Mouse (Mus musculus) CD4-positive, CD25-positive, alpha-beta regulatory T cell, adult 2 months (primary cell): ENCODE results near the gene Rbm5.

Source experiments
- DNase-seq: peaks from one replicate; pipeline ENCODE4 v3.0.0-alpha.2; 2012; ENCODE audit warnings: low read depth, low spot score

The Rbm5 gene

DNA sequence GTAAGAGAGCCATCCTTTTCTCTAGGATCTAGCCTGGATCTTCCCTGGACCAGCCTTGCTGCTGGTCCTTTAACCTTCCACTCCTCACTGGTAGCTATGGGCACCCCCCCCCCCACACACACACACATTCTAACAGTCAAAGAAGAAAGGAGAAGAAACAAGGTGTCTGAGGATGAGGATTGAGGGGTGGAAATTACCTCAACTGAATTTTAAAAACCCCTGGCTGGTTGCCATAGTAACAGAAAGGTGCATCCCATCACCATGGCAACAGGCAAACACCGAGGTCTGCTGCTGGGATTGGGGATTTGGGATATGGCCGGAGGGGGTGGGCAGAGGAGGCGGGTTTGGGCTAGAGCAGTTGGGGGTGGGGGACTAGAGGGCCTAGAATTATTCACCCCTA, 41.1 kb downstream of the Rbm5 start:
- DNase-seq = no peak

DNA sequence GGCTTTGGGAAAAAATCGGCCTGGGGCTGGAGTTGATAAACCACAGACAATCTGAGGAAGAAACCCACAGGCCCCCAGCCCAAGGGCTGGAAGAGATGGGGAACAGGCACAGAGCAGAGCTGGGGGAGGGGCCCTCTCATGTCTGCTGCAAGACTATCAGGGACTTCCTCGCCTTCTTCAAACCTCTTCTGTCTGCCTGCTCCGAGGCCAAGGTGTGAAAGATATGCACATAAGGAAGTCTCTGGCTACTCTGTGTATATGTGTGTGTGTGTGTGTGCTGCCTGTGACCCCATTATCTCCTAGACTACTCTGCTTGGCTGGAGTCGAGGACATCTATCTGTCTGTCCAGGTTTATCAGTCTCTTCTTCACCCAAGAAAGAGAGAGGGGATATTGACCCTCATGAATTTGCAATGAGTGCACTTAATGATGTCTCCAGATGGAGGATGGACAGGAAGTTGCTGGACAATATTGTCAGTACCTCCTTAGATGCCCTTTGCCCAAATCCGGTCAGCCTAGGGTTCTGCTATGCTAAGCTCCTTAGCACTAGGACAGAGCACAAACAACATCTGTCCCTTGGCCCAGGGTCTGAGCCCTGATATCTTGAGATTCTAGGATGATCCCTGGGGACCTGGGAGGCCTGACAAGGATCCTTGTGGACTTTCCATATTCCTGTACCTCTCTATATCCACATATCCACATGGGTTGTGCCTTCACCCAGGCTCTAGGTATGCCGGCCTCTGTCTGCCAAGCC, 41.7 kb downstream of the Rbm5 start:
- DNase-seq = no peak

DNA sequence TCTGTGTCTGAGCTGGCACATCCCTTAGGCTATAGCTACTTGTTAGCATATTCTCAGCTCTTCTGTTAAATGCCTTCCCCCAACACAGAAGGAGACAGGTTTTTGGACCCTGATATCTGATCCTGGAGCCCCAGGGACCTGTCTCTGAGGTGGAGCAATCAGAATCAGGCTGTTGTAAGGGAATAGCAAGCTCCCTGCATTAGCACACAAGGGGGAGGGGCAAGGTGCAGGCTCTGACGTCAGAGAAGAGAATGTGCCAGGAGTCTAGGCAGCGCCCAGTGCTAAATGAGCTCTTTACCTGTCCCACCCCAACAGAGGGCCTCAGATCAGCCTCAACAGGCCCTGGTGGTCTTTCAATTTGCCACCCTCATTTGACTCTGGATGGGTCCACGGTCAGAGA, 43.8 kb downstream of the Rbm5 start:
- no peak for DNase-seq

DNA sequence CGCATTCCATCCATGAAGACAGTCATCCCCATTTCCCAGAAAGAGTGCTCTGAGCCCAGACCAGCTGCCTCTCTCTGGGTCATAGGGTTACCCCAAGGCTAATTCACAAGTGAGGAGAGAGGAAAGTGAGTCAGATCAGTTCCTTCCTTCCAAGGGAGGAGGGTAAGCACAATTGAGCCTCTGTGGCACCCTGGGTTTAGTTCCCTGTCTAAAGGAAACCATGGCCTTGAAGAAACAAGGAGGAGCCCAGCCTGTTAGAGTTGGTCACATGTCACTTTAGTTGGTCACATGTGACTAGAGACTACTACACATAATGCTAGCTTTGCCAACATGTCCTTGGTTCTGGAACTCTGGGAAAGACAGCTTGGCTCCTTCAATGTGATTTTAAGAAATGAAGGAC, 46.0 kb downstream of the Rbm5 start:
- no peak for DNase-seq

DNA sequence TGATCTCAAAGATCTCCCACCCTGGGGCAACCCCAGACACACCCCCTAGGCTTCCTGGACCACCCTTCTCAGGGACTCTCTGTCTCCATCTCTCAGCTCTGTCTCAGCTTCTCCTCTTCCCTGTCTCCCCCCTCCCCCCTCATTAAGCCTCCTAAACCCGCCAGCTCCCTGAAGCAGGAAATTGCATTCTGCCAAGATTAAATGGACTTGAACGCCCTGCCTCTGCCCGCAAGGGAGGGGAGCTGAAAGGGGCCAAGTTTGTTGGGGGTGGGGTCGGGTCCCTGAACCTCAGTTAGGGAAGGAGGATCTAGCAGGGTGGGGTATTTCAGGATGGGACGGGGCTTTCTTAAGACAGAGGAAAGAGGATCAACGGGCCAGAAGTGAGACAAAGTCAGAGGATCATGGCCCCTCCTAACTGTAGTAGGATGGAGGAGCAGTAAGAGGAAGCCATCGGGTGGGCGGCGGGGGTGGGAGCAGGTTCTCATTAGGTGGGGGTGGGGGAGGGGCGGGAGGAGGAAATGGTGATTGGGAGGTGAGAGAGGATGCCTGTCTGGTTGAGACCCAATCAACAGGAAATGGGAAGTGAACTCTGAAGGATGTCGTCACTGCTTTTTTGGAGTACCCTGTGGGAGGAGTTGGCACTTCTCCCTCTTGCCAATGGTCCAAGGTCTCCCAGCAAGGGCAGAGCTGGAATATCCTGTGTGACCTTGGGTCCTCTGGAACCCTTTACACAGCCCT, 46.8 kb downstream of the Rbm5 start:
- peak; percentile 36 for DNase-seq

DNA sequence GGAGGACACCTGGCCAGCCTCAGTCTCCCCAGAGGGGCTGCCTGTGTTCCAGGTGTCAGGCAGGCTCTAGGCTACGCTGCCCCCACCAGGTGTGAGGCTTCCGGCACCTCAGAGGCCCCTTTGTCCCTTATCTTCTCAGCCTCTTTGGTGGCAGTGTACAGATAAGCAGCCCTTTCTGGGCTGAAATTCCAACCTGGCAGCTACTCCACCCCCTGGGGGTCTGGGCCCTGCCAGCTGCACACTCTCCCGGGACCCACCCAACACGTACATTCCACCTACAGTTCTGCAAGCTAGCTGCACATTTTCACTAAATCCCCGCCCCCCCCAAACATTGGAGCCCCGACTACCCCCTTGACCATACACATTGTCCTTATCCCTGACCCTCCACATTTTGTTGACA, 47.5 kb downstream of the Rbm5 start:
- no peak for DNase-seq

DNA sequence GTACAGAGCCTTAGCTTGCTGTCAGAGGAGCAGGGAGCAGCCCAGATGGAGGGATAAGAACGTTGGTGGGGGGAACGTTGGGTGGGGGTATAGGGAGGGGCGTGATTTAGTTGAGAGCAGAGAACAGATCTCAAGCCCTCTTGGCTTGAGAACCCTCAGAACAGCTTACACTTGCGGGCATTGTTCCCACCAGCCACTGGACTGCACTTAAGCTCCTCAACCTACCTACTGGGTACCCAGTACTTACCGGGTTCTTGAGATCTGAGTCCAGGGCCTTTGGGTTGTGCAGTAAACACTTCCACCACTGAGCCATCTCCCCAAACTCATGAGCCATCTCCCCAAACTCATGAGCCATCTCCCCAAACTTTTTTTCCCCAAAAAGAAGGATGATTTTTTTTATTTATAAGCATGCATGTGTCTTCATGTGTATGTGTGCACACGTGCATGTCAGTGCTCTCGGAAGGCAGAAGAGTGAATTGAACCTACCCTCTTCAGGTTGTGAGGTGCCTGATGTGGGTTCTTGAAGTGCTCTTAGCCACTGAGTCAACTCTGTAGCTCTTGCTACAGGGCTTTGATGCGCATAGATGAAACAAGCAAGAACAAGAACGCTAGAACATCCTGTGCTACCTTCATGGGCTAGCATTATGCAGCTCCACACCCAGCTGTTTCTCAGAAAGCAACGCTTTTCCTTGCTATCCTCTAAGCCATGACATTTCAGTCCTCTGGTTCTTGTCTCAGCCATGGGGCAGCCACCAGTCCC, 51.8 kb downstream of the Rbm5 start:
- peak; percentile 36 for DNase-seq

DNA sequence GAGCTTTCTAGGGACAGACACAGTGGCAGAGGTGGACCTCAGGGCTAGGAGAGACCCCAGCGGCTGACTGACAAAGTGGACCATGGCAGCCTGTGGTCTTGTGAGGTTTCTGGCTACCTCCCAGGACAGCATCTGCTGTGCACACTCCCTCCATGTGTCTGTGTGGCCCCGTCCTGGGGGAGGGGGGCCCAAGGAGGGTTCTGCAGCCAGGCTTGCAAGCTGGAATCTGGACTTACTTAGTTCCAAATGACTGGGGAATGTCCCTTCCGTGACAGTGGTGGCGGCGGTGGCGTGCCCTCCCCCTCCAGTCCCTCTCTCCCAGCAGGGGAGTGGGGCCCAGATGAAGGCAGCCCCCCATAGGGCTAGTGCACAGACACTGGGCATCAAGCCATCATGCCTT, 53.8 kb downstream of the Rbm5 start:
- no peak for DNase-seq

DNA sequence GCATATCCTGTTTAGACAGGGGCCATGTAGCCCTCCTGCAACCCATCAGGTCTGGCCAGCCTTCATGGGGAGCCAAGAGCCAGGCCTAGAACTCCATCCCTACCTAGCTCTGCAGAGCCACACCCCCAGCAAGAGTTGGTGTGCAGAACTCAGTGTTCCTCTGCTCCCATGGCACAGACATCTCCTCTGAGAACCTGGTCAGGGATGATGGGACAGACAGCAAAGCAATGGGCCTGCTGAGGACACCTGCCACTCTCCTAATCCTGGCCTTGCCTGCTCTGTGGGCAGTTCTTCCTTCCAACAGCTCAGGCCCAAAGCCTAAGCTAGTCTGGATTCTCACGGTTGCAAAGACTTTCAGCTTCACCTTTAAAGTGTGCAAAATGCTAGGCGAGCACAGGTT, 55.2 kb downstream of the Rbm5 start:
- DNase-seq = no peak

DNA sequence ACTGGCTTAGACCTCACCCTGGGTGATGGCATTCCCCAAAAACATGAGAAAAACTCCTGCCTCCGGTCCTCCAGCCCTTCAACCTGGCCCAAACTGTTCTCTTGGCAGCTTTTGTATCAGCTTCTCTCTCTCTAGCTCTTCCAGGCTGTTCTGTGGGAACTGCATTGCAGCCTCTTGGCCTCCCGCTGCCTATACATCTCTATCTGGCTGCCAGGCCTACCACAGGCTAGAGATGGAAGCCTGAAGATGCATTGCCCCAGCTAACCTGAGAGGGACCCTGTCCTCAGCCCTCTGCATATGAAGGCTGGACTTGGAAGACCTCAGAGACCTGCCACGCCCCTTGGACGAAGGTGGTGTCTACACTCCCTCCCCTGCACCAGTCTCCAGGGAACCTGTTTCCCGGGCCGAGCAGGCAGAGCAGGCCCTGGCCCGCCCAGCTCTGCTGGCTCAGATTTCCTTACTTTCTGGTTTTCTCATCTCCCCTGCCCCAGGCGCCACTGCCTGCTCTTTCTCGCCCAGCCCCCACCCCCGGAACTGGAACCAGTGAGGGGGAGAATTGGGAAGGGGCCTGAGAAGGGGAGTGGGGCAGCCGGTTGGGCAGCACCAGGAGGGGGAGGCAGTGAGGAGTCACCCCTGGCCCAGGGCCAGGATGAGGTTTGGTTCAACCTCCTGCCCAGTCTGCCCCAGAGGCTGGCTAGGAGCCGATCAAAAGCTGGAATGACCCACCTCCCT, 56.4 kb downstream of the Rbm5 start:
- DNase-seq = no peak

DNA sequence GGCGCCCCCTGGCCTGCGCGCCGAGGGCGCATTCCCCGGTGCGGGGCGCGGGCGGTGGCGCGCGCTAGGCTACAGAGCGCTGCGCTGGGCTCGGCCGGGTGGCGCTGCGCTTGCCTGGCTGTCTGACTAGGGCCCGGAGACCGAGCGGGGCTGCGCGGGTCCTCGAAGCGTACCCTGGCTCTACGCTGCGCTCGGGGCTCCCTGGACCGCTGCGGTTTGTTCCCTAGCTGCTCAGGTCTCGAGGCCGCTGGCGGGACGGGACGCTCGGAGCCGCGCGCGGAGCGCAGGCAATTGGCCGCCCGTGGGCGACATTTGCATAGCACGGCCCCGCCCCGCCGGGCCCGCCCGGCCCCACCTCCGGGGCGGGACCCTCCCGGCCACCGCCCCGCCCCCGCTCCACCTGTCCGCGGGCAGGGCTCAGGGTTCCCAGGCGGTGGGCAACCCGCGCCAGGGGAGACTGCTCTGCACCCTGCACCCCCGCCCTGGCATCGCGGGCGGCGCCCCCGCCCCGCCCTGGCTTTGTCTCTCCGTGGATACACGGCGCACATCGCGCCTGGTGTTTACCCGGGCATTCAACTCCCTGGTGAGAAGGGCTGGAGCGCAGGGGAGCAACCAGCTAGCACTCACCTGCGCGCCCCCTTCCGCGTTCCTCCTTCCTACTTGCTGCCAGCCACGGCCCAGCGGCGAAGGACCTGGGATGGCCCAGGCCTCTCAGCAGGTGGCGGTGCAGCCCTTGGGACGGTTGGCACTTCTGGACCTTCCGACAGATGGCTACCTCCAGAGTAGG, 60.9 kb downstream of the Rbm5 start, which contains the start of gene Sema3f:
Gene Sema3f, minus strand, starts transcription at position 779 of the 787 bp plus-strand sequence.
- DNase-seq = peak; percentile 77

DNA sequence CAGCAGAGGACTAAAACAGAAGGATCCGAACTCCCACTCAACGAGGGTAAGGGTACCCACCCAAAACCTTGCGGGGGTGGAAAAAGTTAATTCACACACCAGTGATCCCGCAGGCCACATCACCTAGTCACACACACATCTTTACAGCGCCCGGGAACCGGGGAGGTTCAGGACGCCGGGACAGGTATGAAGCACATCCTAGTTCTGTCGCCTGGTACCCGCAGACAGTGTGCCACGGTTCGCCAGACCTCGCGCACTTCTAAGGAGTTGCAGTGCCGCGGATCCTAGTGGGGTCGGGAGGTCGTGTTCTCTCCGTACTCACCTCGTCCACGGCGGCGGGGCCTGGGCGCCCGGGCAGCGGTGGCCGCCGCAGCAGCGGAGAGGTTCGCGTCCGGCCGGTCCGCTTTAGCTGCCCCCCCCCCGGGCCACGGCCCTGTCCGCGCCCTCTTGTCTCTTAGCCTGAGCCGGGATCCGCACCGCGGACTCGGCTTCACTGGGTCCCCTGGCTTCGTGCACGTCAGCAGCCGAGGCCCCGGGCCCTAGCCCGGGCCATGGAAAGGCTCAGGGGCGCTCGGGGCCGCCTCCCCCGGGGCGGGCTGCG, 61.6 kb downstream of the Rbm5 start:
- DNase-seq = peak; percentile 39

DNA sequence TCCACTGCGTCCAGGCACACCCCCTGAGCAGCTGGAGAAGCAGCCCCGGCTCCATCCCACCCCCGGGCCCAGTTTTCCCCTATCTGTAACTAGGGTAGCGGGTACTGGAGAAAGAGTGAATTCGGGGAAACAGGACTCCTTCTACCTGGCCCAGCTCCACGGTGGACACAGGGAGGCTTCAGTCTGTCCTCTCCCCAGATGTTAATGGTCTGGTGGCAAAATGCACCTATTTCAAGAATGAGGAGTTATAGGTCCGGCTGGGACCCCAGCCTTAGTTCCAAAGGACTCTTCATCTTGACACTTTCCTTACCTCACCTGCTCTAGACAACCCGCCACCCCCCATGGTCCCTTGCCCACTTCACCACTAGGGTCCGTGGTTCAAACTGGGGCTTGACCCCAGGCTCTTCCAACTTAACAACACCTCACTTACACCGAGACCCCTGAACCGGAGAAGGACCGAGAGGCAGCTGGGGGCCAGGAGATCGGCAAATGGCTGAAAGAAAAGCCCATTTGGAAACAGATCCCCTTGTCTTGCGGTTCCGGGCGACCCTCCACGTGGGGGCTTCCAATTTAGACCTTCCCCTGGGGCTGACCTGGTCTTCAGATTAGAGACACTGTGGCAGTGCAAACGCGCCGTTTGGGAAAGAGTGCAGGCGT, 62.2 kb downstream of the Rbm5 start:
- DNase-seq = no peak

DNA sequence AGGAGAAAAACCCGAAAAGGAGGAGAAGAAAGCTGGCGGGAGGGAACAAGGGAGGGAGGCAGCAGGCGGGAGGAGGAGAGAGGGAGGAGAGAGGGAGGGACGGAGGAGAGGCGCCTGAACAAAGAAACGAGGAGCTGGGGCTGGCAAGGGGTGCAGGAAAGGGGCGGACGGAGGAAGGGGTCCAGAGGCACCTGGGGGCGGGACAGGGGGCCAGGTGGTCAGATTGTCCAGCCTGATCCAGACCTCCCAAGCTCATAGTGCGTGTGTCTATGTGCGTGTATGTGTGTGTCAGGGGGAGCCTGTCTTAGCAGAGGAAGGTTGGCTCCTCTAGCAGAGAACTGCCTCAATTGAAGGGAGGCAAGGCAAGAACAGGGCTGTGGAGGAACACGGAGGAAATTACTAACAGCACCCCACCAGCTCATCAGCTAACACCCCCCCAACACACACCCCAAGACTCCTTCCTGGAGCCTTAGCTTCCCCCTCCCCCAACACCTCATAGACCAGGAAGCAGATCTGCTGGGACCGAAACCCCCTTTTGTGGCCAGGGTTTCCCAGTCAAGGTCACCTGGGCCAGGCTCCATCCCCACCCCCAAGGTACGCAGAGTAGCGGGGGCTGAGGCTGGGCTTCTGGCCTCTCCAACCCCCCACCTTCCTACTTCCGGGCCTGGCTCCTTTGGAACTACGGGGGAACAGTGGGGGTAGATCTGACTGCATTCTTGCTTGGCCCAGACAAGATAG, 62.9 kb downstream of the Rbm5 start:
- DNase-seq = peak; percentile 33

DNA sequence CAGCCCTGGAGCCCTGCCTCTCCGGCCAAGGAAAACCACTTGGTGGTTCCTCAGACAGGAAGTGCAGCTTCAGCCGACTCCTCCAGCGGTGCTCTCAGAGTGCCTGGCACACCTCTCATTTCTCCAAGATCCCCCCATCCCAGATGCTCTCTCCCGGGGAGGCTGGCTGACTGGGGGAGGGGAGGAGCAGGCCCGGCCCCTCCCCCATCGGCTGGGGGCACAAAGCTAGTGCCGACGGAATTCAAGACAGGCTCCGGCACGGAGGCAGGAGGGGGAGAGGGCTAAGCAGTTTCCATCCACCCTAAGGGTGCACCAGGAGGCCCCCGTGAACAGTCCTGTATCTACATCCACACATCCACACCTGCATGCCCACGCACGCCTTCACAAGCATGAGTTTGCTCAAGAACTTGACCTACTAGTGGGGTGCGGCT, 64.0 kb downstream of the Rbm5 start:
- no peak for DNase-seq

DNA sequence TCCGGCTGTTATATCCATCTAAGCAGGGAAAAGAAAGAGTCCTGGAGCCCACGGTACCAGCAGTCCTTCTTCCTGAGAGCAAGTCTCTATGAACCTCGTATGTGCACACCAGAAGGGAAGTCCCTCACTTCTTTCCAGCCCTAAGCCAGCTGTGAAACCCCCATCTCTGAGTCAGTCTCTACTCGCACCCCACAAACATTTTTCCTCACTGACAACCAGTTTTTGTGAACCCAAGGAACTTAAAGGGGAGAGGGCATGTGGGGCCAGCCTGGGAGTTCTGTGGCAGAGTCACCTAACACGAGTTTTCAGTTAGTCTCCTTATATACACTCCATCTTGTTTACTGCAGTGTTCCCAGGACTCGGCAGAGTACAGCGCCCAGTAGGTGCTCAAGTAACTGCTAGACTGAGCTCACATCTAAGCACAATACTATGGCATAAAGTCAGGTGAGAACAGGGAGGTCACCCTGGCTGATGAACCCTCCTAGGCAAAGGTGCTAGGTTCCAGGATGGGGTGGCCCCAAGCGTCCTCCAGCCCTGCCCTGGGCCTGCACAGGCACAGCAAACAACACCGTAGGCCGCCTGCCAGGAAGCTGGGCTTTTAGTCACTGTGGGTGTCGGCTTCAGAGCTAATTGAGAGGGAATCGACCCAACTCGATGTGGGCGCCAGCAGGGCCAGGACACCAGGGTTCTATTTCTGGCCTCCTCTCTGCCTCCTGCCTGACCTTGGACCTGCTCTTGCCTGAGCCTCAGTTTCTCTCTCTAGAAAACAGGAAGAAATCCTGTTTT, 67.3 kb downstream of the Rbm5 start:
- DNase-seq = no peak

DNA sequence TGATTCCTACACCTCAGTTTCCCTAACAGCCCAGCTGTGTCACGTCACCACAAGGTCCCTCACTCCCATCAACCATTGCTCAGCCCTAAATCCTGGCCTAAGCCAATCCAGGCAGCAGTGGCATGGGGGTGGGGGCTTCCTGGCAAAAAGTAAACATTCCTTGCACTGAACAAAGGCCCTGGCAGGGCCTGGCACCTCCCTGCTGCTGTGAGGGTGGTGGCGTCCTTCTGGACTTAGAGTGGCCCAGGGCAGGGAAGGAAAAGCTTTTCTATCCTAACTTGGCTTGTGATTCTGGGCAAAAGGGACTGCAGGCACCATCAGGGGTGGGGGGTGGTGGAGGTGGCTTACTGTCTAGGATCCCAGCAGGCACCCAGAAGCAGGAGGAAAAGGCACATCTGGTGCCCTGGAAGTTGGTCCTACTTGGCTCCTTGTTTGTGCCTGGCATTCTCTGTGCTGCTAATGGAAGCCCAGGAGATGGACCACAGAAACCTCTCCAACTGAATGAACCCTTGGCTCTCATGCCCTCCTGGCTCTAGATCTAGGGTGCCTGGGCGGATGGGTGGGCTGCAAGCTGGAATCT, 68.1 kb downstream of the Rbm5 start:
- DNase-seq = no peak

DNA sequence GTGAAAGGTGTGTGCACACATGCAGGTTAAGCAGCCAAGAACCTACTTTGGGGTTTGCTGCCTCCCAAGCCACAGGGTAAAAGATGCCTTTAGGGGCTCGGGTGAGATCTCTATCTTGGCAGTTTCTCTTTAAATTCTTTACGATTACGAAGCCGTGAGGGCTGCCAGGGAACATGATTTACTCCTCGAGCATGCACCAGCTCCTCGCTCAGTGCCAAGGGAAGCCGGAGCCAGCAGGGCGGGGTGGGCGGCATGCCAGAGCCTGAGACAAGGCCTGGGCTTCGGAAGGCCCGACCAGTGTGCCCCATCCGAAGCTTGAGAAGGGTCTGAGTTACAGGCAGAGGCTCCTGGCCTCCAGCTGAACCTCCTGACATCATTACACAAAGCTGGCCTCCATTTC, 69.2 kb downstream of the Rbm5 start:
- DNase-seq = no peak
